Mouse (Mus musculus) left cerebral cortex, postnatal 36 days (tissue): ENCODE measurements around the gene Fubp3. TPM values are rescaled to one million over a fixed set of nuclear protein-coding genes. Genes with fewer than 3 reads are reported as not detected.
"Not testable (repeated sequence)": the region's sequence is repeated elsewhere in the genome, so short reads cannot be mapped to it uniquely, and the experiment has no call there.

Source experiments
- DNase-seq, 2 experiments: peaks; one replicate each; pipeline ENCODE4 v3.0.0; 2021 to 2022; ENCODE audit warnings: low spot score in 2 of 2, mixed read lengths in 1 of 2
- intact Hi-C: fragments of 180-260 bp; cut with DNase I; formaldehyde crosslinking; loops from one replicate; pipeline ENCODE4 v1.15.1; 2025
- total RNA-seq, 2 experiments: library from RNA; stranded (reverse); gene quantifications; 2 replicates each; pipeline ENCODE4 v1.2.3; 2021

Gene Fubp3
- total RNA-seq: 10 to 100 TPM; 38.1 to 51.7 TPM

DNA sequence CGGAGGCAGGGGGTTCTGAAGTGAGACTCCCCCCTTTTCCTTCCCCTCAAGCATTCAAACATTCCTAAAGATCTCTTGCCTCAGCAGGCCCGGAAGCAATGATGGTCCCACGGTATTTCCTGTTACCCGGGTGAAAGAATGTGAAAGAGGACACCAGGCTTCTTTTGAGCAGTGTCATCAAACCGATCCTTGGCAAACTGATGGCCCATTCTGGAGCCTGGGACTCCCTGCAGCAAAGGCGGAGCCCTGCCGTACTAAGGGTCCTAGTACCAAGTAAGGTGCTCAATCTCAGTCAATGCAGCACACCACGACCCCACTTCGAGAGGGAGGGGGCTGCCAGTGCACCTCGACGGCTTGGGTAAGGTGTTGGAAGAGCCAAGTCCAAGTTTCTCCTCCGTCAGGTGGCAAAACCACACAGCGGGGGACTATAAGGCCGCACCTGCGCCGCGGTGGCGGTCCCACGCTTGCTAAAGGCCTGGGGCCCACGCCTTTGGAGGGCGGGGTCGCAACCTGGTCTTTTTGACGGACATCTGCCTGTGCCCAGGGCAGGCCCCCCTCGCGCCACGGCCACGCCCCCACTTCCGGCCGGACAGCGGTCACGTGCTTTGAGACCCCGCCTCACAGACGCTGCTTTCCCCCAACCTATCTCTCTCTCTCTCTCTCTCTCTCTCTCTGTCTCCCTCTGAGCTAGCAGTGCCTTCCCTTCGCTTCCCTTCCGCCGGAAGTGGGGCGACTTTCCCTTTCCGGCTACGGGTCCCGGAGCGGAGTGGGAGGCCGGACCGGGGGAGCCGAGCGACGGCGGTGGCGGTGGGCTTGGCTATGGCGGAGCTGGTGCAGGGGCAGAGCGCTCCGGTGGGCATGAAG is at the start of gene Fubp3:
Gene Fubp3 (plus strand): TSS at position 601 of the 864 bp plus-strand sequence.
- intact Hi-C loops: loop anchor here (2.0 to 5.0 kb wide), 2 partner anchors 75 to 80 kb away; no protein-coding TSS in a partner anchor
- peak; percentile 90 to 93 for DNase-seq

DNA sequence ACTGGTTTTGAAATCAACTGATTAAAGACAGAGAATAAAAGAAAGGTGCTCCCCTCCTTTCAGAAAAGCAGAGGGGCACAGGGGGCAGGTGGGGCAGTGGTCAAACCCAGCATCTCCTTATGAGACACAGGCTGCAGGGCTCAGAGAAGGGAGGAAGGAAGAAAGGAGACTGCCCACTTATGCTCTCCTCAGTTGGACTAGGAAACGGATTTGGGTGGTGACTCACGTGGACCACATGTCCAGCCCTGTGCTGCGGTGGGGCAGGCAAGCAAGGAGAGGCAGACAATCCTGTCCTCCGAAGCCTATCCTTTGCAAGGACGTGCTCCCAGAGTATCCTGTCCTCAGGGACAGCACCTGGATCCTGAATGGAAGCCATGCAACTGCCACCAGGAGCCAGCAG is 47.8 kb upstream of the Fubp3 start:
- intact Hi-C loops: loop anchor here (10.0 kb wide), 1 partner anchor 170 kb away; no protein-coding TSS in a partner anchor

DNA sequence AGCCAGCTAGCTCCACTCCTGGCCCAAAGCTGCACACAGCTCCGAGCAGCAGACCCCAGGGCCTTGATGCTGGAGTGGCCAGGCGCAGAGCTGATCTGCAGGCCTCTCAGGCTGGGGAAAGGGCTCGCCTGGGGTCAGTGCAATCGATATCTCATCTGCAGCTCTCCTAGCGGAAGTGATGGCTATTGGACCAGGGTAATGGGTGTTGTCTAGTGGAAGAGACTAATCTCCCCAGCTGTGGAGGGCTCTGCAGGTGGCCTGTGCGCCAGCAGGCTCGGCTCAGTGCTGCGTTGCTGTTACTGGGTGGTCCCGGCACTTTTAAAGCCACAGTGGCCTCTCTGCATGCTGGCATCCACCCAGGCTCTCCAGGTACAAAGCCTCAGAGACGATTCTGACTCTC is 46.7 kb upstream of the Fubp3 start:
- DNase-seq: no peak
- intact Hi-C loops: loop anchor here (10.0 kb wide), 1 partner anchor 171 kb away; no protein-coding TSS in a partner anchor

More for the DNA sequence above, 47.8 kb upstream of the Fubp3 start:
- DNase-seq: no peak

DNA sequence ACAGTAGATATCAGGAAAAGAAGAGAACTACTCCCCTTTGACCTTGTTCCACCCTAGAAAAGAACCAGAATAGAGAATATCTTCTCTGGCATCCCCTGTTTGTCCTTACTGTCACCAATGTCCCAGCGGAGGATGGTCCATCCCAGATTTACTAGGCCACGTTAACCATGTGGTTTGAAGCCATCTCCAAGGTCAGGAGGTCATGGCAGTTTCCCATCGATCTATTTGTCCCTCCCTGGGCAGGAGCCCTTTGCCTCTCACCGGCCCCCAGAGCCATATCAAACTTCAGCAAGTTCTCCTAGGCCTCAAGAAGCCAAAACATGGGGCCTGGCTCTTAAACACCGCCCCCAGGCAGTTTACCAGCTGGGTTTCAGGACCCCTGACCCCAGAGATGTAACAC is 42.2 kb upstream of the Fubp3 start:
- intact Hi-C loops: no loop called here
- no peak for DNase-seq

DNA sequence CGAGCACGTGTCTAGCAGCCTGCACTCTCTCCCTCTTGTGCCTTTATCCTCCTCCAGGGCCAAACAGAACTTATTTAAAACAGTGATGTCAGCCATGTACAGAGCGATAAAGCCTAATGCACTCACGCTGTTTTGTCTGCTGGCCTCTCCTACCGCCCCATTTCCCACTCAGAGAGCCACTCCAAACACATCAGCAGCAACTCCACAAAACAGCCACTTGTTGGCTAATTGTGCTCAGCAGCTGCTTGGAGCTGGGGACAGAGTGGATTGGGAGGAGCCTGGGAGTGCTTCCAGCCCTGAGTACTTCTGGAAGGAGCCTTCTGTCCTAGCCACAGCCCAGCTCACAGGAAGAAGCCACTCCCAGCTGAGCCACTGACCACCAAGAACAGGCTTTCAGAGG is 35.4 kb upstream of the Fubp3 start:
- DNase-seq: no peak
- intact Hi-C loops: no loop called here

DNA sequence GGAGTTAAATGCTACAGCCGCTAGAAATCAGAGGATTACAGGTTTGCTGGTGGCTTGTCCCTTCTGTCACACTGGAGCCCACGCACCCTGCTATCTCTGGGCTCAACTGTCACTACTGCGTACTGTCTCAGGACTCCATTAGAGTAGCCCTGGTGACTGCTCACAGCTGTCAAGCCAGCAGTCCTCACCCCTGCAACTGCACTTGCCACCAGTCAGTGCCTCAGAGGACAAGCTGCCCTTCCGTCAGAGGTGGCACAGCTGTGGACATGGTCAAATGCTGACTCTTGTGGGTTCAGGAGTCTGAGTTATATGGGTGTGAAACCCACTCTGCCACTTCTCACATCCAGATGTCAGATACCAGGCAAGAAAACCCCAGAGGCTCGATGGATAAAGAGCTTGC is 33.7 kb upstream of the Fubp3 start:
- intact Hi-C loops: no loop called here
- no peak for DNase-seq

DNA sequence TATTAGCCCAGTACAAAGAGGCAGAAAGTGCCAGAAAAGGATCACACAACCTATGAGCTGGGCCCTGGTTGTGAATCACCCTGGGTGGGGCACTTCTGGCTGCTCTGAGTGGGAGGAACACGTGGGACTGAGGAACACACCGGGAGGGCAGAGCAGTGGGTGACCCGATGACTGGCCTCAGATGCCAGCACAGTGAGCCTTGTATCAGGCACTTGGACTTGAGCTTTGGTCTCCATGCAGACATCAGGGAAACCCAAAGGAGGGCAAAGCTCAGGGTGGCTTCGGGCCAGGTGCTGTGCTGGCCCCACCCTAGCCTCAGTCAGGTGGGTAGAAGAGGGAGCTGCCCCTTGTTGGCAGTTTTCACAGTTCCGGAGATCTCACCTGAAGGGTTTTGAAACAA is 30.9 kb upstream of the Fubp3 start:
- DNase-seq: no peak
- intact Hi-C loops: no loop called here

DNA sequence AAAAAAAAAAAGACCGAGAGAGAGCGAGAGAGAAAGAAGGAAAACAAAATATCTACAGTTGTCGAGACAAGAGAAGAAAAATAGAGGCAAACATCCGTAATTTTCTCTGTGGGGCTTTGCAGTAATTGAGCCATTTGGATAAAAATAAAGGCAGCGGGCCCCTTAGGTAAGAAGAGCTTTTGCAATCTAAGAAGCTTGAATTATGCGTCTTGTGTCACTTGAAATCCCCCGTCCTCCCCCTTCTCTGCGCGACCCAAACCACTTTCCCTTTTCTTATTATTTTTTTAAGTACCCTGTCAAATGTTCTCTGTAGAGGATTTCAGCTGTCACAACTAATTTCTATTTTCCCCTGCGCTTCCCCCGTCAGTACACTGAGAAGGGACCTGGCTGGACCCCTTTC is 24.7 kb upstream of the Fubp3 start:
- no peak for DNase-seq
- intact Hi-C loops: no loop called here

DNA sequence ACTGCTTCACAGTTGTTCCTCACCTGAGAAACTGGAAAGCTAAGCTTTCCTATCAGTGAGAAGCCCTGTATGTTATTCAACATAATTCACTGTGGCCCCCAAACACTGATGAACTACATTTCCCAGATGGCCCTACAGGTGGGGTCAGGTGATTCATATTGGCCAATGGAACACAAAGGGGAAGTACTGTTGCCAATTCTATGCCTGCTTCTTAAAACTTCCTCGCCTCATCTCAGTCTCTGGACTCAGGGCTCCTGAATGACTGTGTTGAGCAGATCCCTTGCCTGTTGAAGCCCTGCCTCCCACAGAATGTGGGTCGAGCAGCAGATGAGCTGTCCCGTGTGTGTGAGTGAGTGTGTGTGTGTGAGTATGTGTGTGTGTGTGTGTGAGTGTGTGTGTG is 21.9 kb upstream of the Fubp3 start:
- no peak for DNase-seq
- intact Hi-C loops: no loop called here

DNA sequence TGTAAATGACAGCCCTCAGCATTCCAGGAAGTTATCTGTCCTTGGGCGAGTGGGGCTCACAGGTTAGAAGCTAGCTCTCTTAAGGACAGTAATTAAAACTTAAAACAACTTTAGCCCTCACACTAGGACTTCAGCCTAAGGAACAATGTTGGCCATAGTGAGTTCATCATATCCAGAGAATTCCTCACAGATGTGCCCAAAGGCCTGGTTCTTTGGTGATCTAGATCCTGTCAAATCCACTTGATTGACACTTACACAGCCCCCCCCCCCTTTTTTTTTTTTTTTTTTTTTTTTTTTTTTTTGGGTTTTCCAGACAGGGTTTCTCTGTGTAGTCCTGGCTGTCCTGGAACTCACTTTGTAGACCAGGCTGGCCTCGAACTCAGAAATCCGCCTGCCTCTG is 21.1 kb upstream of the Fubp3 start:
- DNase-seq, intact Hi-C loops: not testable (repeated sequence)

DNA sequence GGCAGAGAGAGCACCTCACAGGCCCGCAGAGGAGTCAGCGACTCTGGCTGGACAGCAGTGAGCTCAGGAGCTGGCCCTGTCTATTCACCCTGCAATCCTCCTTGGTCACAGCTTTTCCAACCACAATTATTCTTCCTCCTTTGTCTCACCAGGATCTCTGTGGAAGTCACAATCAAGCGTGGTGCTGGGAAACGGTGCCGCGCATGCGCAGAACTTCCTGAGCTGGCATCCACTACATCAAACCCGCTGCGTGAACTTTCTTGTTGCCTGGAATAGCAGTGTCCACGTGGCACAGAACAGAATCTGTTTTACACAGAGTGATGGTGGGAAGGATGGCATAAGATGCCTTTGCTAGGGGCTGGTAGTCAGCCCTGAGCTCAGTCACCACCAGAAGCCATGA is 20.5 kb upstream of the Fubp3 start:
- intact Hi-C loops: no loop called here
- DNase-seq: peak; percentile 5 to 19

DNA sequence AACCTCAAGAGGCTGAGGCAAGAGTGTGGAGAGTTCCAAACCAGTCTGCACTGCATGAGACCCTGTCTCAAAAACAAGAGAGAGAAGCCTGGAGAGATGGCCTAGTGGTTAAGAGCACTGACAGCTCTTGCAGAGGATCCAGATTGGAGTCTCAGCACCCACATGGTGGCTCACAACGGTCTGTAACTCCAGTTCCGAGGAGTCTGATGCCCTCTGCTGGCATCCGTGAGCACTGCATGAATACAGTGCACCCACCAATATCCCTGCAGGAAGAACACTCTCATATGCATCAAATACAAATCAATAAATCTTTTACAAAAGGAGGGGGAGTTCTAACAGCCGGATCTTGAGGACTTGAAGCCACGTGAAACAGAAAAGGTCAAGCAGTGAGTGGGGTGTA is 17.8 kb upstream of the Fubp3 start:
- no peak for DNase-seq
- intact Hi-C loops: no loop called here

DNA sequence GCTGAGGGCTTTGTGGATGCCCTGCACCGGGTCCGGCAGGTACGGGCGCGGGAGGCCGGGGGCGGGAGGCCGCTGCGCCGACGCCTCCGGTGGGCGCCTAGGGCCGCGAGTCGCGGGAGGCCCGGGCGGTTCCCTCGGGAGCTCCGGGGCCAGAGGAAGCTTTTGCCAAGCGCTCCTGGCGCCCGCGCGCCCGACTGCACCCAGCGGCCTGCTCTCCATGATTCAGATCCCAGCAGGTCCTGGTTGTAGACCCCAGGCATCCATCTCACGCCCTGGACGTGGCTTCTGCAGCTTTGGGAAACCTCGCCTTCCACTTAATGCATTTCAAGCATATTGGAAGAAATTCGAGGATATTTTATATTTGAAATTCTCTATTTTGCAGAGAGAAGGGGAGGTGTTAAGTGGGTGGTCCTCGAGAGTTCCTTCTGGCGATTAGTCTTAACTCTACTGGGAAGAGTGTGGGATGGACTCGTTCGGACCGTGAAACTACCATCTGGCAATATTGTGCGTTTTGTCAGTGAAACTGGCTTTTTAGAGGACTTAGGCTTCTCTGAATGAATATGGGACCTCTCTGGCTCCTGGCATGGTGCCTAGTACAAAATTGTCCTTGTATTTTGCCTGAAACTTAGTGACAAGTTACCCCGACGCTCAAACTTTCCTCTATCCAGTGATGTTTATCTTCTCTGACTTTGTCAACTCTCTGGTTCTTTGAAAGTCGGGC is 624 bp downstream of the Fubp3 start:
- no peak for DNase-seq

DNA sequence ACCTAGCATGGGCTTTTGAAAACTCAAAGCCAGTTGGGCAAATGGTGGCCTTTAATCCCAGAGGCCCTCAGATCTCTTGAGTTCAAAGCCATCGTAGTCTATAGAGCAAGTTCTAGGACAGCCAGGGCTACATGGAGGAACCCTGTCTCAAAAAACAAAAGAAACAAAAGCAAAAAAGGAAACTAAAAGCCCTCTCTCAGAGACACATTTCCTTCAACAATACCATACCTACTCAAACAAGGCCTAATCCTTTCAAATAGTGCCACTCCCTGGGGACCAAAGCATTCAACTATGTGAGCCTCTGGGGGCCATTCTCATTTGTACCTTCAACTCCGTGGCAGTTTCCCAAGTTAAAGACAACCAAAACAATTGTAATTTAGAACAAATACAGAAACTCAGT is 9.2 kb downstream of the Fubp3 start:
- DNase-seq: no peak
- intact Hi-C loops: no loop called here

More for the DNA sequence above, 624 bp downstream of the Fubp3 start:
- intact Hi-C loops: loop anchor here (2.0 to 5.0 kb wide), 2 partner anchors 76 to 79 kb away; no protein-coding TSS in a partner anchor

DNA sequence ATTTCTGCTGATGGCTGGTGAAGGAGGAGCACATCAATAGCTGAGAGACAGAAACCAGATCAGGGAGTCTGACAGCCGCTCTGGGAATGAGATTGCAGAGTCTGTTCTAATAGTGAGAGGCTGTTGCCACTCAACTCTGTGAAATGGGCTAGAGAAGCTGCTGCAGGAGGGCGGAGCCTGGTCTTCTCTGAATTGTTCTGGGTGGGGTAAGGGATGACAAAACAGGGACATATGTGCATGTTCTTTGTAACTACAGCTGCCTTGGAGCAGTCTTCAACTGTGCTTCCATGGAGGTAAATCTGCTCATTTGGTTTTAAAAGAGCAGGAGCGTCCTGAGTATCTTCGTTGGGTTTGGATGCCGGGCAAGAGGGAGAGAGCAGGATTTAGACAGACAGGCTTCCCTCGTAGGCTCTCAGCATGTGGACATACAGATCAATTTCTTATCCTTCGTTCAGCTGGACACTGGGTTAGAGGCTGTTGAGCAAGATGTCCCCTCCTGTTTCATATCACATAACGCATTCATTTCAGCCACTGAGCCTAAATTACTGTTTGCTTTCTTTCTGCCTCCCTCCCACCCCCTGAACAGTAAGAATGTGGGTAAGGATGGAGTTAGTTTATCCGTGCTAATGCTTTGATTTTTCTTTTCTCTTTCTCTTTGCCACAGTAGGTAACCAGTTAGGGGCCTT is 19.5 kb downstream of the Fubp3 start:
- no peak for DNase-seq
- intact Hi-C loops: no loop called here

DNA sequence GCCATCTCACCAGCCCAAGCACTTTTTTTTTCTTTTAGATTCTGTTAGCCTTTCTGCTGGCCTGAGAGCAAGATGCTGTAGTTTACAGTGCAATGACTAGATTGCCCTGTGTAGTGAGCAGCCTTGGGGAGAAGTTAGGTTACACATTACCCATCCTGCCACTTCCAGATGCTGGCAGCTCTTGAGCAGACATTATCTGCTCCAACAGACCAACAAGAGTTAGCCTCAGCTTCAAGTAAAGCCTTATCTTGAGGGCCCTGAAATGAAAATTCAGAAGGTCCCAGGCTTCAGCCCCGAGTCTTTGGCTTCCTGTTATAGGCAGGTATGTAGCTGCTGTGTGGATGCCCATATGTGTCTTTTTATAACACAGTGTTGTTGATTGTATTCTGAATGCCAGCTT is 35.1 kb downstream of the Fubp3 start:
- intact Hi-C loops: no loop called here
- no peak for DNase-seq

DNA sequence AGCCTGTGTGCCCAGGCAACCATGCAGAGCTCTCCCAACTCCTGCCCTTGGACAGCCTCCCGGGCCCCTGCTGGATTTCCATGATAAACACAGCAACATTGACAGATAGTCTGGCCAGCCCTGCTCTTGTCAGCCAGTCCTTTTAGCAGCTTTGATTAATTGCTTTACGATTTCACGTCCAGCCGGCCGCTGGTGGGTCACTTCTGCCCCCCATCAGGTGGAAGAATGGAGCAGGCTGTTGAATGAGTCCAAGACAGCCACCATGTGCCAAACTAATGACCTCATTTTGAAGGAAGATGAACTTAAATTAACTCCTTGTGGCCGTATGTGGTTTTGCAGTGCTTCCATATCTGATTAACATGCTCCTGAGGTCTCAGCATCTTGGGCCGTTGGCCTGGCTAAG is 37.4 kb downstream of the Fubp3 start:
- intact Hi-C loops: no loop called here
- no peak for DNase-seq

DNA sequence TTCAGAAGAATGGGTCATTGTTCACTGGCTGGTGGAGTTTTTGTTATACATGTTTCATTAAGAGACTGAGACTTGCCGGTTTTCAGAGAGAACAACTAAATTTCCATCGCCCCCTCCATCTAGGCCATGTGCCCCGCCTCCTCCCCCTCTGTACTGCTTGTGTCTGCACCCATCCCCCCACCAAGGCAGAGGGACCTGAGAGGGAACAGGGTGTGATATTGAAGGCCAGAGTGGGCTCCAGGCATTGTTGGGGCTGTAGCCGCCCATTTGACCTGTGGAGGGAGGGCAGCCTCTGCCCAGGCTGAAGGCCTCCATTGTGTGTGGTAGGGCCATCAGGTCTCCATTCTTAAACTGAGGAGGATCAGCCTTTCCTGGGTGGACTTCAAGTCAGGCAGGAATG is 38.5 kb downstream of the Fubp3 start:
- DNase-seq: no peak
- intact Hi-C loops: no loop called here

DNA sequence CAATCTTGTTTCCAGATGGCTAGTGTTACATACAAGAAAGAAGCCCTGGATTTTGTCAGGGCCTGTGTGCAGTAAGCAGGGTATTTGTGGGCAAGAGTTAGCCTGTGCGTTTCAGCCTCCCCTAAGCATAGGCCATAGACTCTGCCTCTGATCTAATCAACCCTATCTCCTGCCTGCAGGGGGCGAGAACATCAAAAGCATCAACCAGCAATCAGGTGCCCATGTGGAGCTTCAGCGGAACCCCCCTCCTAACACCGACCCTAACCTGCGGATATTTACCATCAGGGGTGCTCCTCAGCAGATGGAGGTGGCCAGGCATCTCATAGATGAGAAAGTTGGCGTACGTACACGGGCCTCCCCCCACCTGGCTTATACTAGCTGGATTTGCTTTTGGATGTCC is 38.9 kb downstream of the Fubp3 start:
- intact Hi-C loops: no loop called here
- no peak for DNase-seq

DNA sequence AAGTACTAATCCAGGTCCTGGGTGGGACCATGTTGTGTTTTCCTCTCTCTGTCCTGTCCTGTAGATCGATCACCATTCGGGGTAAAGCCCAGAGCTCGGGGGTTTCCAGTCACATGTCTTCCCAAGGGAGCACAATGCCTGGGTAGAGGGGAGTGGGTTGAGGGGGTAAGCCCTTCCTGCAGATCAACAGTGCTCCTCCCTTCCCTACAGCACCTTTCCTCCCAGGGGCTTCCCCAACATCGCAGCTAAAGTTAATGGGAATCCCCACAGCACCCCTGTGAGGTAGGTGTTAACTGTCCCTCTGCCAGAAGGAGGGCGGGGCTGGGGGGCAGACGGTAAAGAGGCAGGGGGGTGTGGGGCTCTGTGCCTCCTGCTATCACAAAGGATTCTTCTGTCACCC is 40.2 kb downstream of the Fubp3 start:
- intact Hi-C loops: no loop called here
- no peak for DNase-seq
